Mouse (Mus musculus) right cerebral cortex, postnatal 10 days (tissue): ENCODE data around the gene Dennd4b.
"Not testable (repeated sequence)": the region's sequence is repeated elsewhere in the genome, so short reads cannot be mapped to it uniquely, and the experiment has no call there.

Experiments used
- DNase-seq, 2 experiments: peaks; one replicate each; pipeline ENCODE4 v3.0.0; 2021; ENCODE audit warnings: low spot score in 2 of 2

The Dennd4b gene

GRCm38 (mm10) chr3:90279216-90279615, 14.2 kb downstream of the Dennd4b start:
- no peak for DNase-seq

DNA sequence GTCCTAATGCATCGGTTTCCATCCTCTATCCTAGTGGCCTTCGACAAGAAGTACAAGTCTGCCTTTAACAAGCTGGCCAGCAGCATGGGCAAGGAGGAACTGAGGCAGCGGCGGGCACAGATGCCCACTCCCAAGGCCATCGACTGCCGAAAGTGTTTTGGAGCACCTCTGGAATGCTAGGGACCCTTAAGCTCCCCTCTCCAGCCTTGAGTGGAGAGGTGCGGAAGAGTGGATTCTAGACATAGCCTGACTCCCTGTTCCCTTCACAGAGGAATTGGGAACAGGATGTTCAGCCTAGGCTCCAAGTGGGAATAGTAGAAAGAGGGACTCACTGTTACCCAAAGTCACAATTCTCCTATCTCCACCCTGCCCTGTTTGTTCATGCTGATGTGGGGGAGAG, 14.8 kb downstream of the Dennd4b start:
- DNase-seq: no peak

GRCm38 (mm10) chr3:90280708-90281107, 15.7 kb downstream of the Dennd4b start:
- DNase-seq: no peak

GRCm38 (mm10) chr3:90284150-90284549, 19.2 kb downstream of the Dennd4b start:
- no peak for DNase-seq

- not testable (repeated sequence) for DNase-seq
These were observed 24.4 kb downstream of the Dennd4b start for GRCm38 (mm10) chr3:90289403-90289802.

- peak in 1 of 2 experiments; percentile 27 for DNase-seq
These were observed 25.6 kb downstream of the Dennd4b start for GRCm38 (mm10) chr3:90290602-90291001.

DNA sequence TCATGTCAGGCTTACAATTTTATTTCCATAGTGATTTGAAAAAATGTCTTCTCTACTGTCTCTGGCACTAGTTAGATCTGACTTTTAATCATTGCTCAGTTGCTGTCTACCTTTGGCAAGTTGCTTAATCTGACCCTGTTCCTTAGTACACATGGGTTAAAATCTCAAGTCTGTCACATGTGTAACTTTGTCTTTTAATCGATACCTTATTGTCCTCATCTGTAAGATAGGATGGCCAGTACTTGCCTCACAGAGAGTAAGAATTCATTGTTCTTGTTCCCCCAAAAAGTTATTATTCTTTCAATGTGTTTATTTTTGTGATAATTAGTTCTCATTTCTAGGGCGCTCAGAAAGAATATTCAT, 27.0 kb downstream of the Dennd4b start:
- no peak for DNase-seq

- peak; percentile 100 for DNase-seq
These were observed 27.6 kb downstream of the Dennd4b start, which contains the start of gene Gatad2b for GRCm38 (mm10) chr3:90292345-90293275. Gene Gatad2b, plus strand, starts transcription at chr3:90293178.

GRCm38 (mm10) chr3:90293352-90294063, 28.5 kb downstream of the Dennd4b start:
- DNase-seq: peak; percentile 75 to 79

GRCm38 (mm10) chr3:90294064-90294440, 29.1 kb downstream of the Dennd4b start:
- DNase-seq: no peak

DNA sequence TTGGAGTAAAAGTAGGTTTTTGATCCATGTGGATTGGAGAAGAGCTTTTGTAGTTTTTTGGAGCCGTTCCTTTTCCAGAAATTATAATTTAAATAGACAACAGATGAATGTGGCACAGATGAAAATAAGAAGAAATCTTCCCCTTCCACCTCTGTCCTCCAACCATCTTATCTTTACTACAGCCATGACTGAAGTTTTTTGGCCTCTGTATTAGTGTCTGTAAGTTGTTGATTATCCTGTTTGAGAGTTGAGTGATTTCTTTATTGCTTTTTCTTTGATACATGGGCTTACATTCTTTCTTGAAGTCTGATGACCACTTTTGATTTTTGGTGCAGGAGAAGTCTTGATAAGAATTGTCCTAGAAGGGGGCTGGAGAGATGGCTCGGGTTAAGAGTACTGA, 29.7 kb downstream of the Dennd4b start:
- DNase-seq: no peak

DNA sequence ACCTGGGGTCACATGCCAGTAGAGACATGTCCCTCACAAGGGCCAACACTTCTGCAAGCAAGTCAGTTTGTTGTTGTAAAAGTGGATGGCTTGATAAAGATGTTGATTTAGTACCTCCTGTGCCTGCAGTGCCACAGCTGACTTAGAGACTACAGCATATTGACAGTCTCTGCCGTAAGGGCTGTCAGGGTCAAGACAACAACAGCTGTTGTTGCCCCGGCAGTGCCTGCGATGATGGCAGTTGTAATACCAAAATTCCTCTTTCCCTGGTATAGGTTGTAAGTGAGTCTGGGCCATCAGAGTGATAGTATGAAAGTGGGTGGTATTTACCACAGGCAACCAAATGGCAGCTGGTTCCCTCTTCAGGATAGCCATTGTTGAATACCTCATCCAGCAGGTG, 40.8 kb downstream of the Dennd4b start:
- DNase-seq: no peak

DNA sequence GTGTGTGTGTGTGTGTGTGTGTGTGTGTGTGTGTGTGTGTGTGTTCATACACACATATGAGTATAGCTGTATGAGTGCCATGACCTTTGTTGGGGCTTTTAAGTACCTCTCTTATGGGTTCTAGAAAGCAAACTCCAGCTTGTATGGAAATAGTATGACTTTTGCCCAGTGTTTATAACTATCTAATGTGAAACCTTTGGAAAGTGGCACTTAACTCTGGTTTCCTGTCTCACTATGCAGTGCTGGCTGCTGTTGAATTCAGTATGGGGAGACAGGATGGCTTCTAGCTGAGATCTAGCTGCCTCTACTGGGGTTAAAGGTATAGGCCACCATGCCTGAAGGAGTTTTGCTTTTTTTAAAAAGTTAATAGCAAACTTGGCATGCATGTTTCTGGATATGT, 44.6 kb downstream of the Dennd4b start:
- DNase-seq: no peak

- DNase-seq: no peak
These were observed 48.4 kb downstream of the Dennd4b start for GRCm38 (mm10) chr3:90313367-90313766.

DNA sequence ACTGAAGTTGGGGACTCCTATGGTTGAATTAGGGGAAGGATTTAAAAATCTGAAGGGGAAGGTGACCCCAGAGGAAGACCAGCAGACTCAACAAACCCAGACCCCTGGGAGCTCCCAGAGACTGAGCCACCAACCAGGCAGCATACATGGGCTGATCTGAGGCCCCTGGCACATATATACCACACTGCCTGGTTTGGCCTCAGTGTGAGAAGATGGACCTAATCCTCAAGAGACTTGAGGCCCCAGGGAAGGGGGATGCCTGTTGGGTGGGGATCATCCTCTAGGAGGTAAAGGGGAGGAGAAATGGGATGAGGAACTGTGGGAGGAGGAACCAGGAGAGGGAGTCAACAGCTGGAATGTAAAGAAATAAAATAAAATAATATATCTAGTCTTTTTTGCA, 49.3 kb downstream of the Dennd4b start:
- DNase-seq: no peak

DNA sequence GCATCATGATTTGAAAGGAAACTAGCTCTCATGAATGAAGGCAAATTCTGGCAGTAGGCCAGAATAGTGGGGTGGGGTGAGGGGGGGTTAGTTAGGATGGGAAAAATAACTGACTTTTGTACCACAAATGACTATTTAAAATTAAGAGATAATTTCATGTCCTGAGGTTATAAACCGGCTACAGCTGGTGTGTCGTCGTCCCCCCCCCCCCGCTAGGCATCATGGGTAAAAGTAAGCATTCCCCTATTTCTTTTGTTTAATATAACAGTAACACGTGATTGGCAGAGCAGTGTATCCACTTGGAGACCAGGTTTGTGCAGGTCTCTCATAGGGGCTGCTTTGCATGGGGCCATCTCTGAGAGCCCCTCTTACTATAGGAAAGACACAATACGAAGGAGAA, 57.3 kb downstream of the Dennd4b start:
- DNase-seq: no peak

GRCm38 (mm10) chr3:90323119-90323518, 58.1 kb downstream of the Dennd4b start:
- peak; percentile 89 to 90 for DNase-seq
